Mouse (Mus musculus) heart, adult 9 months (tissue): Measurements from ENCODE around the gene Map3k1.
"Not testable (repeated sequence)": the region's sequence is repeated elsewhere in the genome, so short reads cannot be mapped to it uniquely, and the experiment has no call there.

ENCODE experiments used
- DNase-seq, 2 experiments: peaks; one replicate each; pipeline ENCODE4 v3.0.0; 2022; ENCODE audit warnings: low spot score in 2 of 2

The Map3k1 gene

GRCm38 (mm10) chr13:111741991-111742615, 66.7 kb downstream of the Map3k1 start:
- peak in 1 of 2 experiments; percentile 33 for DNase-seq

- DNase-seq: no peak
These were observed 67.4 kb downstream of the Map3k1 start for GRCm38 (mm10) chr13:111741204-111741990.

- DNase-seq: no peak
These were observed 81.9 kb downstream of the Map3k1 start for GRCm38 (mm10) chr13:111726898-111727297.

GRCm38 (mm10) chr13:111725165-111726077, 83.4 kb downstream of the Map3k1 start:
- peak; percentile 98 for DNase-seq

GRCm38 (mm10) chr13:111724811-111725164, 84.0 kb downstream of the Map3k1 start:
- DNase-seq: no peak

- no peak for DNase-seq
These were observed 89.1 kb downstream of the Map3k1 start for GRCm38 (mm10) chr13:111719726-111720125.

- DNase-seq: no peak
These were observed 98.3 kb downstream of the Map3k1 start for GRCm38 (mm10) chr13:111710531-111710930.

GRCm38 (mm10) chr13:111703952-111704351, 104.8 kb downstream of the Map3k1 start:
- DNase-seq: not testable (repeated sequence)

- no peak for DNase-seq
These were observed 105.4 kb downstream of the Map3k1 start for GRCm38 (mm10) chr13:111703396-111703795.
